Mouse (Mus musculus): ENCODE data around the gene Cntn6.

Cntn6 gene

DNA sequence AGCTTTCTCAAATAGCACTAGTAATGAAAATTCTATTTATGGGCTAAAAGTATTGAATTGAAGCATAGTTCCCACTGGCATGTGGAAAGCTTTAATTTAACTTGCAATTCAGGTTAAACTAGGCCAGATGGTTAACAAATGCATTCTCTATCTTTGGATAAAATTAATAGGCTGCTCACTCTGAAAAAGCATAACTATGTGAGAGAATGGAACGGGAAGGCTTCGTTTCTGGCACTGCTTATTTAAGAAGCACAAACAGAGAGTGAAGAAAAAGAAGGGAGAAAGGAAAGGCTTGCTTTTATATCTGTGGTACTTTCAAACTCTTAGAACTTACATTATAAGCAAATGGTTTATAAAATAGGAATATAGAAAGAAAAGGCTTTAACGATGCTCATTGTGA lies 268.6 kb downstream of the Cntn6 start:
- DNase-seq, result no peak

GRCm38 (mm10) chr6:104783891-104784290 lies 291.3 kb downstream of the Cntn6 start:
- DNase-seq, result no peak

- DNase-seq, result no peak
These were observed 294.9 kb downstream of the Cntn6 start for GRCm38 (mm10) chr6:104787502-104787901.

GRCm38 (mm10) chr6:104808526-104808925 lies 315.9 kb downstream of the Cntn6 start:
- peak; percentile 42 for DNase-seq

DNA sequence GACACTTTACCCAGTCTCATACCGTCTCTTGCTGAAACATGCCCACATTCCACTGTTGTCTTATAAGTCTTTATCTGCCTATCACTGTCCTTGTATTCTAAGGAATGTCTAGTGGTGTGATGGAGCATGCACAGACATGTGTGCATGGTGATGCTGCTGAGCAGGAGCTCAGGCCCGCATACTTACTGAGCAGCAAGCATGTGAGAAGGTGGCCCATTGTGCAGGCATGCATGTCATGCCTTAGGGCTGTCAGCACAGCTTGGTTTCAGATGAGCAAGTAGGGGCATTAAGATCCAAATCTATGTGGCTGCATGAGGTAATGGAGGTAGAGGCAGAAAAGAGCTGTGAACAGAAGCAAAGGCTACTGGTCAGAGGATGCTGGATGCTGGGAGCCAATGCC lies 323.0 kb downstream of the Cntn6 start:
- DNase-seq, result no peak

- no peak for DNase-seq
These were observed 387.1 kb downstream of the Cntn6 start for GRCm38 (mm10) chr6:104879711-104880110.

- no peak for DNase-seq
These were observed 391.4 kb downstream of the Cntn6 start for GRCm38 (mm10) chr6:104884021-104884420.

GRCm38 (mm10) chr6:104885829-104886228 lies 393.2 kb downstream of the Cntn6 start:
- no peak for DNase-seq

GRCm38 (mm10) chr6:104891071-104891470 lies 398.5 kb downstream of the Cntn6 start:
- DNase-seq, result no peak

Measured in retina, postnatal 1 day (tissue).